Mouse (Mus musculus) forebrain, postnatal 0 days (tissue): Measurements from ENCODE around the gene Lrguk. TPM values are rescaled to one million over a fixed set of nuclear protein-coding genes. Genes with fewer than 3 reads are reported as not detected.

Experiments used
- ATAC-seq: fragments of 200-750 bp; cut with Nextera tagmentation; 2 replicates; pipeline ENCODE4 v1.8.0; 2017; ENCODE audit warnings: mild to moderate bottlenecking, moderate library complexity
- DNase-seq: peaks from one replicate; pipeline ENCODE4 v3.0.0-alpha.2; 2015
- H3K27ac ChIP-seq: fragments of 300-500 bp; sonication (generic); 2 replicates; pipeline ENCODE4 v1.5.1; 2014; ENCODE audit warnings: low read depth, mild to moderate bottlenecking, antibody characterized with exemption, low read length, moderate library complexity, mixed read lengths
- H3K27me3 ChIP-seq: fragments of 300-500 bp; sonication (generic); 2 replicates; pipeline ENCODE4 v1.6.1; 2014; ENCODE audit warnings: mild to moderate bottlenecking, low read length, mixed read lengths; ENCODE audit not compliant: insufficient read depth
- H3K36me3 ChIP-seq: fragments of 300-500 bp; sonication (generic); 2 replicates; pipeline ENCODE4 v1.6.1; 2014; ENCODE audit warnings: mild to moderate bottlenecking, moderate library complexity; ENCODE audit not compliant: insufficient read depth
- H3K4me1 ChIP-seq: fragments of 300-500 bp; sonication (generic); 2 replicates; pipeline ENCODE4 v1.6.1; 2014; ENCODE audit warnings: antibody characterized with exemption; ENCODE audit not compliant: insufficient read depth
- H3K4me2 ChIP-seq: fragments of 300-500 bp; sonication (generic); 2 replicates; pipeline ENCODE4 v1.6.1; 2014; ENCODE audit warnings: low read depth, mild to moderate bottlenecking, moderate library complexity
- H3K4me3 ChIP-seq: fragments of 300-500 bp; sonication (generic); 2 replicates; pipeline ENCODE4 v1.5.1; 2014; ENCODE audit warnings: low read depth, low read length, mixed read lengths
- H3K9ac ChIP-seq: fragments of 300-500 bp; sonication (generic); 2 replicates; pipeline ENCODE4 v1.6.1; 2014; ENCODE audit warnings: mild to moderate bottlenecking
- H3K9me3 ChIP-seq: fragments of 300-500 bp; sonication (generic); 2 replicates; pipeline ENCODE4 v1.6.1; 2016; ENCODE audit warnings: low read length
- CTCF ChIP-seq: sonication (generic); IDR thresholded peaks from 2 replicates; pipeline ENCODE4 v1.5.1; 2016; ENCODE audit warnings: antibody characterized with exemption, control low read depth, low read depth
- WGBS: fragments of 180-500 bp; shearing (Covaris S2); extraction: QIAGEN DNeasy Blood & Tissue Kit; methylation state at CpG from one replicate; pipeline ENCODE4 v1.1.7; 2014; 5-methylcytosine and 5-hydroxymethylcytosine counted together
- polyA plus RNA-seq: library from polyadenylated mRNA; unstranded; fragments of >200 nt; fragmentation: Nextera tagmentation; extraction: Ambion mirVana; gene quantifications from 2 replicates; pipeline ENCODE4 v1.2.1, GENCODE M21; 2015
- total RNA-seq: library from RNA; depleted of rRNA; stranded (reverse); fragments of >200 nt; gene quantifications from 2 replicates; pipeline ENCODE4 v1.2.3, GENCODE M21; 2014

Gene Lrguk
- total and polyA plus RNA-seq, 2 experiments from 2014 or later, result 1.7 to 2.8 TPM

DNA sequence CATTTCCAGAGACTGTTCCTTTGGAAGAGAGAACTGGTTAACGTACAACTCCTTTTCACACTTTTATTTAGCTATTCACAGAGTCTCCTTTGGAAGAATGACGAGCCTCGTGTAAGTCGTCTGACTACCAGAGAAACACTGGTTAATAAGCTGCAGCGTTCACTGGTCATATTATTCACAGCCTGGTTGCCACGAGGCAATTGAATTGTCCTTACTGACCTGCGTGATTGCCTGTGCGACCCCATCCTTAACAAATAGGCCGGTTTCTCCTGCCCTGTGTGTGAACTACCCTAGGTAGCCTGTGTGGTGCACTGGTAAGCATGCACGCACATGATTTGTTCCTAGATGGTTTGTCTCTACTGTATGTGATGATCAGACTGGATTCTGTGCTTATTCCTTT, 81.3 kb downstream of the Lrguk start:
- Histone ChIP-seq H3K4me1 (0 out of 2 replicates have a peak, but pooled peaks cover 6% of the 10 kb centered on the region), H3K36me3 (no peaks in the 10 kb centered on the region), H3K9ac (no peak overlapping the region), H3K27ac (no peak overlapping the region), H3K9me3 (no peaks in the 10 kb centered on the region), H3K4me3 (no peak overlapping the region), H3K4me2 (no peak overlapping the region), H3K27me3 (no peaks in the 10 kb centered on the region)
- DNase-seq (peak; percentile 15), ATAC-seq (no peak)
- 20% methylated on average over 10 of the region's 10 CpGs for WGBS
- no peak for TF ChIP-seq CTCF

DNA sequence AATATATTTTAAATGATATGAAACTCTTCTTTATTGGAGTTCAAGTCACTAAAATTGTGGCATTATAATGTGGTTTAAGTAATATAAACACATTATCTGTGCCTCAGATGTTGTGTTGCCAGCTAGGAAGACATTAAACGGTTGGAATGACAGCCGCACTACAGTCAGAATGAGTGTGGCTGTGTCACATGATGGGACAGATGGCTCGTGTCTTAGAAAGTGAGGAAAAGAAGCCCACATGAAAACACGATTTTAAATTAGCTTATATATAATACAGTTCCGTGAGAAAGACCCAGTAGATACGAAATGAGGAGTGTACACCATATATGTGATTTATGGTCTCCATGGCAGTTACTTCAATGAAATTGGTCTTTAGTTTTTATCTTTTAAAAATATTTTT, 82.2 kb downstream of the Lrguk start:
- 0 out of 2 replicates have a peak, but pooled peaks cover 6% of the 10 kb centered on the region for H3K4me1 ChIP-seq
- DNase-seq (peak; percentile 46), ATAC-seq (peak; percentile 61)
- H3K27ac ChIP-seq, result no peak overlapping the region
- H3K36me3 ChIP-seq, result no peaks in the 10 kb centered on the region
- H3K4me3 ChIP-seq, result no peak overlapping the region
- 49% methylated on average over 6 of the region's 6 CpGs for WGBS
- no peak for TF ChIP-seq CTCF
- H3K9me3 ChIP-seq, result no peaks in the 10 kb centered on the region
- H3K9ac ChIP-seq, result no peak overlapping the region
- H3K4me2 ChIP-seq, result no peak overlapping the region
- H3K27me3 ChIP-seq, result no peaks in the 10 kb centered on the region

DNA sequence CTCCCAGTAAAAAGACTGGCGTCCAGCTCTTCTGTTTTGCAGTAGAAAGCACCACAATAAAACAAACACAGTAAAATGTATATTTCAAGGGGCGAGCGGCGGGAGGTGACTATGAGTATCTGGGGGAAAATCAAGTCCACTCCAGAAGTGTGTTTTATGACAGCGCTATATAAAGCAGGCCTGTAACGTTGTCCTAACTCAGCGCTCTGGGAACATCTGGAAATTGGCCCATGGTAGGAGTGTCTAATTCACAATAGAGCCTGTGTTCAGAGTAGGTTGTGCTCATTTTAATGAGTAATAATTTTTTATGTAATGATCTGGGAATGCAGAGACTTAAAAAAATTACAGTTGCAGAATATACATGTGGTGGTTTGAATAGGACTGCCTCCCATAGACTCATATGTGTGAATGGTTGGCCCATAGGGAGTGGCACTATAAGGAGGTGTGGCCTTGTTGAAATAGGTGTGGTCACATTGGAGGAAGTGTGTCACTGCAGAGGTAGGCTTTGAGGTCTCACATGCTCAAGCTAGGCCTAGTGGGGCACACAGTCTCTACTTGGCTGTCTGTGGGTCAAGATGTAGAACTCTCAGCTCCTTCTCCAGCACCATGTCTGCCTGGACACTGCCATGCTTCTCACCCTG, 87.7 kb downstream of the Lrguk start:
- Histone ChIP-seq H3K4me2 (no peak overlapping the region), H3K9ac (no peak overlapping the region), H3K27ac (no peak overlapping the region), H3K36me3 (no peaks in the 10 kb centered on the region), H3K9me3 (no peaks in the 10 kb centered on the region), H3K4me3 (no peak overlapping the region), H3K4me1 (no peaks in the 10 kb centered on the region), H3K27me3 (no peaks in the 10 kb centered on the region)
- TF ChIP-seq CTCF, result no peak
- no peak for ATAC-seq
- DNase-seq, result no peak
- WGBS, result 94% methylated on average over 7 of the region's 7 CpGs

DNA sequence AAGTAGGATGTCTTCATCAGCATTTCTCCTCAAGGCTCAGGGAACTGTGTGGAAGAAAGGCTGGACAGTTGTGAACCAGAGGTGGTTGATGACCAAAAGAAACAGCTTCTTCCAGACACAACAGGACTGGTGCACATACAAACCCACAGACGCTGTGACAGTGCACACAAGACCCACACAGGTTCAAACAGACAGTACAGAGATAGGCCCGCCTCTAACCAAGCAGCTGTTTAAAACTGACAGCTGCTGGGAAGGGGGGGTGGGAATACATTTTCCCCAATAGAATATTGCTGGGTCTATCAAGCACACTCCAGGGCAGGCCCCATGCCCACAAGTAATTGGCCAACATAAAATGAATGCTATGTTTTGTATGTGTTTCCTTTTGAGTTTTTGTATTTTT, 95.2 kb downstream of the Lrguk start:
- no peak overlapping the region for H3K27ac ChIP-seq
- DNase-seq (no peak), ATAC-seq (no peak)
- no peaks in the 10 kb centered on the region for H3K4me1 ChIP-seq
- 82% methylated on average over 2 of the region's 2 CpGs for WGBS
- no peaks in the 10 kb centered on the region for H3K9me3 ChIP-seq
- no peaks in the 10 kb centered on the region for H3K27me3 ChIP-seq
- no peaks in the 10 kb centered on the region for H3K36me3 ChIP-seq
- H3K4me2 ChIP-seq, result no peak overlapping the region
- TF ChIP-seq CTCF, result no peak
- no peak overlapping the region for H3K4me3 ChIP-seq
- H3K9ac ChIP-seq, result no peak overlapping the region

DNA sequence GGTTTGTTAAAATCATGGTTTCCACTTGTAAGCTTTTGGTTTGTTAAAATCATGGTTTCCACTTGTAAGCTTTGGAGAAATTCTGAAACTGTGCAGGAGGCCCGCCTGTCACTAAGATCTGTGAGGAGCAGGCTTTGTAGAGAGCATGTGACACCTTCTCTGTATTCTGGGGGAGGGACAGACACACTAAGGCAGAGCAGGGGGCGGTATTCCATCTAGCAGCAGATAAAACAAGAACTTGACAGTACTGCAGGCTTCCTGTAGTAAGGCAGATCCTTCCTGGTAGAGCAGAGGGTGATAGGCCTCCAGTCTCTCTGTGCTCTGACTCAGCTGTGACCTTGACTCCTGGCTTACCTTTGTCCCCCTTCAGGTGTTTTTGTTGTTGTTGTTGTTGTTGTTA, 100.0 kb downstream of the Lrguk start:
- WGBS, result 72% methylated on average over 2 of the region's 2 CpGs
- Histone ChIP-seq H3K27ac (no peak overlapping the region), H3K9ac (no peak overlapping the region), H3K36me3 (no peaks in the 10 kb centered on the region), H3K4me3 (no peak overlapping the region), H3K4me2 (no peak overlapping the region), H3K9me3 (no peaks in the 10 kb centered on the region), H3K27me3 (no peaks in the 10 kb centered on the region), H3K4me1 (no peaks in the 10 kb centered on the region)
- ATAC-seq (peak; percentile 38), DNase-seq (no peak)
- no peak for TF ChIP-seq CTCF

DNA sequence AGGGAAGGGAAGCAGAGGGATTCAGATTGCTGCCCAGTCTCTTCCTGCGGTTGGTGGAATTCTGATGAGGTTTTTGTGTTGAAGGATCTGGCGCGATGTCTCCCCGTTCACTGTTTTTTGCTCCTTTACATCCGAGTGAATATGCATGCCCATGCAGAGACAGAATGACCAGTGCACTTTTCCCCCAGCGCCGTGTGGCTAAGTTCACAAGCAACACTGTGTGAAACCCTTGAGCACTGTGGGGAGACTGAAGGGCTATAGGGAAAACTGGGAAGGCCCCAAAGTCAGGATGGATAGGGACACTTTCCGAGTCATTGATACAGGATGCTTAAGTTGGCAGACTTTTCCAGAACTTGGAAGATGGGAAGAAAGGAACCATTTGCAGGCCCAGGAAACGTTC, 103.1 kb downstream of the Lrguk start:
- H3K9me3 ChIP-seq, result no peaks in the 10 kb centered on the region
- 83% methylated on average over 9 of the region's 9 CpGs for WGBS
- no peak for TF ChIP-seq CTCF

DNA sequence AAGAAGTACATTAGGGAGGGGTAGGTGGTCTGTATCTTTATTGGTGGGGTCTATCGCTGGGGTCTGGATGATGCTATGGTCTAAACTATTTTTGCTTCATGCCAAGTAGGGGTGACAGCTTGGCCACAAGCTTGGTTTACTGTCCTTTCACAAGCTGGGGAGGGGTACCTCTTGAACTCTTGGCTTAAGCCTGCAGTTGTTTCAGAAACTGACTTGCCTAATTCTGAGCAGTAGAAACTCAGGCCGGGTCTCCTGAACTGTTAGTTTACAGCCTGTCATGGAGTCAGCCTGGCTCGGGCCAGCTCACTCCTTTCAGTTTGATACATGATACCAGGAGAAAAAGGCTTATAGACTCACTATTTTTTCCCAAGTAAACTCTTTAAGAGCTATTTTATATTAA, 109.1 kb downstream of the Lrguk start:
- Histone ChIP-seq H3K9ac (no peak overlapping the region), H3K27ac (no peak overlapping the region), H3K36me3 (no peaks in the 10 kb centered on the region), H3K27me3 (no peaks in the 10 kb centered on the region), H3K4me3 (no peak overlapping the region), H3K4me2 (no peak overlapping the region), H3K9me3 (no peaks in the 10 kb centered on the region), H3K4me1 (no peaks in the 10 kb centered on the region)
- DNase-seq (no peak), ATAC-seq (no peak)
- WGBS, result 92% methylated on average over 3 of the region's 3 CpGs
- TF ChIP-seq CTCF, result no peak

More for the DNA sequence above, 103.1 kb downstream of the Lrguk start:
- DNase-seq (no peak), ATAC-seq (no peak)
- no peak overlapping the region for H3K27ac ChIP-seq
- no peaks in the 10 kb centered on the region for H3K4me1 ChIP-seq
- no peaks in the 10 kb centered on the region for H3K36me3 ChIP-seq
- H3K27me3 ChIP-seq, result no peaks in the 10 kb centered on the region
- H3K4me3 ChIP-seq, result no peak overlapping the region
- no peak overlapping the region for H3K4me2 ChIP-seq
- no peak overlapping the region for H3K9ac ChIP-seq
